Mouse (Mus musculus): ENCODE results near the gene Pld3.

Pld3 gene

DNA sequence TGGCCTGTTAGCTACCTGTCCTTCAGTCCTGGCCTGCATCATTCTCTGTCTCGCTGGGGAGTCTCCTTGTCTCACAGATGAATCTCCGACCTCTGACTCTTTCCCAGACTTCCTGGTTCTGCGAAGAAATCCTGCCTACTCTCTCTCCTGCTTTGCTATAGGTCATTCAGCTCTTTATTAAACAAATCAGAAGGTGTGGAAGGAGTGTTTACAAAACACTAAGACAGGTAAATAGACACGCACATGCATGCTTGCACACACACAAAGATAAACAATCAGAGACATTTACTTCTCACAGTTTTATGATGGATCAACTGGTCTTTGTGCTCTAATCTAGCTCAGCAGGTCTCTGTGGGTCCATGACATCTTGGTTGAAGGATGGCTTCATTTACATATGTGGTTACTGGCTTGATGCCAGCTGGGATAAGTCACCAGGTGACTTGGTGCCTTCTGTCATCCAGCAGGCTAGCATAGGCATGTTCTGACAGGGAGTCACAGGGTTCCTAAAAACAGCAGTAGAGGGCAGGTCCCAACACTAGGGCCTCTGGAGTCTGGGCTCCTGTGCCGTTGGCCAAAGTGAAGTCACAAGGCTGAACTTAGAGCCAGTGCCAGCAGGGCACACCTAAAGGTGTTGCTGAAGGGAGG, 16.7 kb upstream of the Pld3 start:
- DNase-seq (ENCODE audit: low read depth, low spot score) = peak; percentile 40

DNA sequence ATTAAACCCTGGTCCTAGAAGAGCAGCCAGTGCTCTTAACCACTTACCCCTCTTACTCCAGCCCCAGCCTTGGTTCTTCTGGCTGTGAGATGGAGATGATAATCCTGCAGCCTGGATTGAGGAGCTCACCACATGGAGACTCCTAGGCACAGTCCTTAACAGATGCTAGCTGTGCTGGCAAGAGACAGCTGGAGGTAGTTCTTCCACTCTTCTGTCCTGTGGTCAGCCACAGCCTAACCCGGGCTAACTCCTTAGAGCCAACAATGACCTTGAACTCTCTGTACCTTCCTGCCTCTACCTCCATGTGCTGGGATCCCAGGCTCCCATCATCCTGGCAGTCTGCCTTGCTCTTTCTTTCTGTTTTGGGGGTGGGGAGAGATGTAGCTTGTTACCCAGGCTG, 8.0 kb upstream of the Pld3 start:
- DNase-seq (ENCODE audit: low read depth, low spot score) = no peak

DNA sequence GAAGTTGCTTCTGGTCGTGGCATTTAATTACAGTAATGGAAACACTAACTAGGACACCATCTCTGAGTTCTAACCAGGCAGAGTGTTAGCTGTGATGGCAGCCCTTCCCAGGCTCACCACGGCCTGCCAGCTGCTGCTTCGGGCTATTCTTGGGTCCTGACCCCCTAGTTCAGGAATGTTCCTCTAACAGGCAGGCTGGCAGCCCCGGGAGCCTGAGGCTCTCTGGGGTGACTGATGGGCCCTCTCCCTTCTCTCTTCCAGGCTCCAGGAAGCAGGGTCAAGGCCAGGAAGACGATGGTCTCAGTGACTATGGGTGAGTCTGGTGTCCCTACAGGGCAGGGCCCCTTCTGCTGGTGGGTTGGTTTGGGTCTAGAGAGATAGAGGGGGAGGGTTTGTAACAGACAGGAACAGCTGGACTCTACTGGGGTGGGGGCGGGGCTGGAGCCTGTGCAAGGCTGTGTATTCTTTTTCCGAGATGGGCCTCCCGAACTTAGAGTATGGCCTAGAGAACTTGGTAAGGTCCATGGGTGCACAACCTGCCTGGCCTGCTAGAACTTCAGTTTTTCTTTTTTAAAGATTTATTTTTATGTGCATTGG, 7.4 kb upstream of the Pld3 start:
- DNase-seq (ENCODE audit: low read depth, low spot score) = no peak

DNA sequence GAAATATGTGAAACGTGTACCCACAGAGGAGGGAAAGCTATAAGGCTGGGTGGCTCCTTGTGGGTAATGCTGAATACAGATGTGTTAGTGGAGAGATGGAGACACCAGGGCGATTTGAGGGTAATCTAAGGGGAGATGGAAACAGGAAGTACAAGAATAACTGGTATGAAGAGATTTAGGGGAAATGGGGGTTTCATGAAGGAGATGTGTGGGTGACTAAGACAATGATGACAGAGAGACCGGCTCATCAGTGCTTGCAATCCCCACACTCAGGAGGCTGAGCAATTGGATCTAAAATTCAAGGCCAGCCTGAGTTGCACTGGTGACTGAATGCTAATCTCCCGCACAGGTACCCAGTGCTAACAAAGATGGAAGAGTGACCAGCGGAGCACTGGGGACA, 948 bp downstream of the Pld3 start:
- no peak for DNase-seq (ENCODE audit: low read depth, low spot score)

DNA sequence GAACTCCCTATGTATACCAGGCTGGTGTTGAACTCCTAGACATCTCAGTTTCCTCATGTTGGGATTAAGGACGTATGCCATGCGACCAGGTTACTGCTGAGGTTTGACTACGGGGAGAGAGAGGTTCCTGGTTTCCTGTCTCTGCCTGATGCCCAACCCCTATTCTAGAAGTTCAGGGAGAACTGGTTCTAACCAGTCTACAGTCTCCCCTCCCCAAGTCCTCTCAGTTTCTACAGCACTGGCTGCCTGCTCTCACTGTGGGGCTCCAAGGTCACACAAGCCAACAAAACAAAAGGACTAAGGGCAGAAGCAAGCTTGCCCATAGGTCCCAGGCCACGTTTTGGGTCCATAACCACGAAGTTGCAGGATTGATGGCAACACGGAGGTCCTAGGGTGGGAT, 3.4 kb downstream of the Pld3 start:
- no peak for DNase-seq (ENCODE audit: low read depth, low spot score)

DNA sequence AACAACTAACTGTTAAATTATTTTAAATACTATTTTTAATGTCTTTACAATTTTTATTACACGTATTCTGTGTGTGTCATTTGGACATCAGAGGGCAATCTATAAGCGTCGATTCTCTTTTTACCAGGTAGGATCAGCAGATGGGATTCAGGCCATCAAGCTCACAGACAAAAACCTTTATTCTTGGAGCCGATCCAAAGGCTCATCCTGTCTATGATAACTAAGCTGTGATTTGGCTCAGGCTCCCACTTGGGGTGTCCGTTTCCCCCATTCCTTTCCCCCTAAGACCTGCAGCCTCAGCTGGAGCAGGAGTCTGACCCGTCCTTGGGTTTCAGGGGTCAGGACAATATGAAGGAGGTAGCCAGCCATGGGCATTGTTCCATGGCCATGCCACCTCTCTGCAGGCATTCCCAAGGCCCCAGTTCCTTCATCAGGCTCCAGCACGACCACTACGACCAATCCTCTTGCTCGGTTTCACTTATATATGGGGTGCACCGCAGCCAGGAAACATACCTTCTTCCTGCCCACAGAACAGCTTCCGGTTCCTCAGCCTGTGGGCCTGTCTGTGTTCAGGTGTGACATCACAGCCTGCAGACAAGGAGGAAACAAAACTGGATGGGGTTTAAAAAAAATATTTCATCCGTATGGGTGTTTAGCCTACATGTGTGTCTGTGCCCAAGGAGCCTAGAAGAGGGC, 8.2 kb downstream of the Pld3 start:
- DNase-seq (ENCODE audit: low read depth, low spot score) = no peak

DNA sequence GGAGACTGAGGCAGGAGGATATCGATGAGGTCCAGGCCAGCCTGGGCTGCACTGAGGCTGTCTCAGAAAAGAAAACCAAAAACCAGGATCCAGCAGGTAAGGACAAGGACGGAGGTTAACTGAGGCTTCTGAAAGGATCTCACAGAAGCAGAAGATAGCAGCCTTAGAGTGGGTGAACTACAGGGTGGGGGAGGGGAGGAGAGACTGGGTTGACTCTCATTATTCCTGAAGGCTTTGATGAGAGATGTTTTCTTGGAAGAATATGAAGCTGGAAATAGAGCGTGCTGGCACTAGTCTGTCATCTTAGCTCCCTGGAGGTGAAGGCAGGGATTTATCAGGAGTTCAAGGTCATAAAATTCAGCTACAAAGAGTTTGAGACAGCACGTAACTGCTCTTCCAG, 9.2 kb downstream of the Pld3 start:
- DNase-seq (ENCODE audit: low read depth, low spot score) = peak; percentile 68

DNA sequence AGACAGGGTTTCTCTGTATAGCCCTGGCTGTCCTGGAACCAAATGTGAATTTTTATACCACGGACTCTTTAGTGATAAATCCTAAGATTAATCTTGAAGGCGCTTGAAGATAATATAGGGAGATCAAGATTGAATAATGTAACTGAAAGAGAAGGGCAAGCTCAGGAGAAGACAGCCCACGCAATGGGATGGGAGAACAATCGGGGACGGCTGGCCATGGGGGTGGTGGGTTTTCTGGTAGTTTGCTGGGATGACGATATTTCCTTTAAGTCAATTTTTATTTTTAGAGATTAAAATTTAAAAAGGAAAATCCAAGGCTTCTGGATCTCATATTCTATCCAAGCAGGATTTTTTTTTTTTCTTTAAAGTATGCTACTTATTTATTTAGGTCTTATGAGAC, 10.0 kb downstream of the Pld3 start:
- DNase-seq (ENCODE audit: low read depth, low spot score) = peak; percentile 59

DNA sequence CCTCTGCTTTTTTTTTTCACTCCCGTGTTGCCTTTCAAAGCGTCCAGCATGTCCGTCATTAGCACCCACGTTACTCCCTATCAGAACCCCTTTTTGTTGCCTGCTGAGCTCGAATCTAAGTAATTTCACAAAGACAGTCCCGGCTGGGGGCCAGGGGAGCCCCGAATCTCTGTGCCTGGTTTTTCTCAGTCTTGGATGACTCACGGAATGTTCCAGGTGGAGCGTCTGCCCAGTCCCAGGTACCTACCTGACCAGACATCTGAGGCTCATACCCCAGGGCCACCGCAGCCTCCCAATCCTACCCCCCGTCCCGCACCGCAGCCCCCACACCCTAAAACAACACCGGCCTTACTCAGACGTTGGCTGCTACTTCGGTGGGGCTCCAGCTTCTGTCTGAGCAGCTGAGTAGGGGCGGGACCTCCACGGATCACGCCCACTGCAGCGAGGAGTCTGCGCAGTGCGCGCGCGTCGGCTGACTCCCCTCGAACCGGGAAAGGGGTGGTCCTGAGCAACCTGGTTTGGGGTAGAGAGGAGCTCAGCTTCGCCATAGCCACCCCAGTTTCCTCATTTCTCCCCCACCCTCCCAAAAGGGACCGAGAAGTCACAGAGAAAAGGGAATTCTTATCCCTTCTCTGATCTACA, 10.5 kb downstream of the Pld3 start:
- DNase-seq (ENCODE audit: low read depth, low spot score) = peak; percentile 96

DNA sequence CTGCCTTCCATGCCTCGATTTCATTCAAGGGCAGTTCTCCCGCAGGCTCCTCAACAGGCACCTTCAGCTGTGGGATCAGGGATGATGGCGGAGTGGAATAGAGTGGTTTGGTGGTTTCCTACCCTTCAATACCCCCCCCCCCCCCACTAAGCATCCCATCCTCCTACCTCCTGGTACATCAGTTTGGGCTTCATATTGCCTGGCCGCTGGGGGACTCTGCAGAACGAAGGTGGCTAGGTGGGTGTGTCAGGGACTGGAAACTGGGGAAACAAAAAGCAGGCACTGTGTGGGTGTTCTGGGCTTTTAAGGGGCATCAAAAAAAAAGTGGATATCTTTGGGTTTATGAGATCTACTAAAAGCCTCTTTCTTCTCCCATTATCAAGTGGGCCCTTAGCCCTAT, 11.1 kb downstream of the Pld3 start:
- peak; percentile 52 for DNase-seq (ENCODE audit: low read depth, low spot score)

DNA sequence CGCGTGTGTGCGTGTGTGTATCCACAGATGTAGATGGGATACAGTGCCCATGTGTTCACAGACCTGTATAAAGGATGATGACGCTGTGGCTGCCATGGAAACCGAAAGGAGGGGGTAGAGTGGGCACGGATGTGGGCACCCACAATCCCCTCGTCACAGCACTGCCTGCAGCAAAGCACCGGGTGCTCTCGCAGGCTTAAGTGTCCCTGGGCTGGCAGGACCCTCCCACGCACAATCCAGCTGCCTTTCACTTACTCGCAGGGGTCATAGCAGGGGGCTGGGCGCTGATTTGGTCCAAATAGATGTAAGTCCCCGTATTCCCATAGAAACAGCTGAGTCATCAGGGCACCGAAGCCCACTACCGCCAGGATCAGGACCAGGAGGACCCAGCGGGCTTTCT, 11.6 kb downstream of the Pld3 start:
- peak; percentile 94 for DNase-seq (ENCODE audit: low read depth, low spot score)

DNA sequence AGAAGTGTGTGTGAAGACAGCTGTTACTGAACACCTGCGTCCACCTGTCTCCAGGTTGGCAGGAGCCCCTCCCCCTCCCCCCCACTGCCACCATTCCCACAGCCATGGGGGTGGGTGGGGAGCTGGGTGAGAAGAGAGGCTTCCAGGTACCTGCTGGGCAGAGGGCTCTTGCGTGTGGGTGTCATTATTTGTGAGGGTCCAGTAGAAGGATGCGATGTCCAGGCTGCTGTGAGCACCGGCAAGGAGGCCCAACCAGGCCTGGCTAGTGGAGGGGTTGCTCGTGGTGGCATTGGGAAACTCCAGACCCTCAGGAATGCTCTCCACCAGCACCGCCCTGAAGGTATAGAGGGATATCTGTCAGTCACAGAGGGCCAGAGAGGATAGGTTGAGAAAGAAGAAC, 12.1 kb downstream of the Pld3 start:
- no peak for DNase-seq (ENCODE audit: low read depth, low spot score)

DNA sequence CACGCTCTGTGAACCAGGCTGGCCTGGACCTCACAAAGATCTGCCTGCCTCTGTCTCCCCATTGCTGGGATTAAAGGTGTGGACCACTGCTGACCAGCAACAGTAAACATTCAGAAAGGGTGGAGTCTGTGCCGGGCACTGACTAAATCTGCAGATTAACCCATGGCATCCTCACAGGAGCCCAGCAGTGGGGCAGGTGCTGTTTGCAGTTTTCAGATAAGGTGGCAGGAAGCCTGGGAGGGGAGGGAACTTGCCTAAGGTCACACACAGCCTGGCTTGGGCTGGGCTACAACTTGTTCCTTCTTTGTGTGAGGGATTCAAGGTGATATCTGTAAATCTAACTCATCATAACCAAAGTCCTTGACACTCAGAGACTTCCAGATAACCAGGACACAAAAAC, 12.5 kb downstream of the Pld3 start:
- no peak for DNase-seq (ENCODE audit: low read depth, low spot score)

DNA sequence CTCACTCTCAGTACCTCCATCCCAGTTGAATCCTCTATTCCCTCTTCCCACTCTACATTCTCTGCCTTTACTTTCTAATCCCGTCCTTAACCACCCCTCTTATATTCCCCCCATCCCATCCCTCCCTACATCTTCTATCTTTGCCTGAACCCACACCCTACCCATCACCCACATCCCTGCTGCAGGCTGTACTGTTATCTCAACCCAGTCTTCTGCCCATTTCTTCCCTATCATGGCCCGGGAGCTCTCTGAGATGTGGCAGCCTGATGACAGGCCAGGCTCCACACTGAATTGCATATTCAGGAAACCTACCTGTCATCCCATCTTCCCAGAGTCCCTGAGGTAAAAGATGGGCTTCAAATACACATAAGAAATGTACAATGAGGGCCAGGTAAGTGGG, 14.2 kb downstream of the Pld3 start:
- no peak for DNase-seq (ENCODE audit: low read depth, low spot score)

DNA sequence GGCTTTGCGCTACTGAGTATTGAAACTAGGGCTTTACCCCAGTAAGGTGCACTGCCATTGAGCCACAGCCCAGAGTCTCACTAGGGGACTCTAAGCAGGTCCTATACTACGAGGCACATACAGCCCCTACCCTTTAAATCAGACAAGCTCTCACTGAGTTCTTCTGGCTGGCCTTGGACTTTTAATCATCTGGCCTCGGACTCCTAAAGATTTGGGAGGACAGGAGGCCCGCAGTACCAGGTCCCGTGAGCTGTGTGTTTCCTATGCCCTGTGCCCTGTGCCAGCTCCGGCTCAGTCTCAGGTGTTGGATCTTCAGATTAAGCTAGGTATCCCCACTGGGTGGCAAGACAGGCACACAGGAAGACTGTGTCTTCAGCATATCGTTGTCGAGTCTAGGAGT, 15.0 kb downstream of the Pld3 start:
- no peak for DNase-seq (ENCODE audit: low read depth, low spot score)

DNA sequence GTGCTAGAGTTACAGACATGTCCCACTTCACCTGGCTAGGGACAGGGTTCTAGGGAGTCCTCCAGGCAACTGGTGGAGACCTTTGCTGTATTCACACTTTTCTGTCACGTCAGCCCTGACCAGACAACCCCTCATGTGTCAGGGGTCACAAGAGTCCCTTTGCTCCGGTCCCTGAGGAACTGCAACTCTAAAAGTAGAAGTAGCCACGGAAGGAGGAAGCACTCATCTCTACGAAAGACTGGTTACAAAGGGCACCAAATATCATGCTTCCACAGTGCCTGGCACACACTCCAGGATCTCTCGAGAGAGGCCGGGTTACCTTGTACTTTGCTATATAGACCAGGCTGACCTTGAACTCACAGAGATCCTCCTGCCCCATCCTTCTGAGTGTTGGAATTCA, 16.4 kb downstream of the Pld3 start:
- DNase-seq (ENCODE audit: low read depth, low spot score) = no peak

DNA sequence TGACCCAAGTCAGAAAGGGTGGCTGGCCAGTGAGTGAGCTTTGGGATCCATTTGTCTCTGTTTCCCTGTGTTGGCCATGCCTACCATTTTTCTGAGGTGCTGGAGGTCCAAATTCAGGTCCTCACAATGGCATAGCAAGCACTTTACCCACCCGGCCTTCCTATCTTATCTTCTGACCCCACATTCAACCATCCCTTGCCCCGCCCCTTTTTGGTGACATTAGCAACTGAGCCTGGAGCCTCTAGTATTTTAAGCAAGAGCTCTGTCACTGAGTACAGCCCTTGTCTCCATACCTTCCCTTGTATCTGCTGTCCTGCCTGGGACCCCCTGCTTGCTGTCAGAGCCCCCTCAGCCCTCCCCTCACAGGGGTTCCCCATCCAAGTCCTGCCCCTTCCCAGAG, 17.6 kb downstream of the Pld3 start:
- DNase-seq (ENCODE audit: low read depth, low spot score) = no peak

DNA sequence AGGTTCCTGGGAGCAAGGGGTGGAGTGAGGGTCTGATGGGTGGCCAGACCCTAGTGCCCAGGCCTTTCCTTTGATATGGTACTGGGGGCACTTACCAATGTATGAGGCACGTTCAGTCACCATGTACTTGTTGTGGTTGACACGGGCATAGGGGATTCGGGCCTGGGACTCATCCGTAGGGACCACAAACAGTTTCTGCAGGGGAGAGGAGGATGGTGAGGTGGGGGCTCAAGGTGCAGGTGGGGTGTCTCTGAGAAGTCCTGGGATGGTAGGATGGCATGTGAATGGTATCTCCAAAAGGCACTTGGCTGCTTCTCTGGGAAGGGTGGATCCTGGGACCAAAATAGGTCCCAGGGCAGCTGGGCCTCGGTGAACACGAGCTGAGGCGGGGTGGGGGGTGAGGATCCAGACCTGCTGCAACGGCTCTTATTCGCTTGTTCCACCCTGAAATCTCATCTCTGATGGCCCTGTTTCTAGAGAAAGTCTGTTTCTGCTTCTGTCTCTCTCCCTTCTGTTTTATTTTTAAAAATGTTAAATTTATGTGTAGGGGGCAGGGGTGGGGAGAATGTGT, 20.5 kb downstream of the Pld3 start:
- DNase-seq (ENCODE audit: low read depth, low spot score) = no peak

DNA sequence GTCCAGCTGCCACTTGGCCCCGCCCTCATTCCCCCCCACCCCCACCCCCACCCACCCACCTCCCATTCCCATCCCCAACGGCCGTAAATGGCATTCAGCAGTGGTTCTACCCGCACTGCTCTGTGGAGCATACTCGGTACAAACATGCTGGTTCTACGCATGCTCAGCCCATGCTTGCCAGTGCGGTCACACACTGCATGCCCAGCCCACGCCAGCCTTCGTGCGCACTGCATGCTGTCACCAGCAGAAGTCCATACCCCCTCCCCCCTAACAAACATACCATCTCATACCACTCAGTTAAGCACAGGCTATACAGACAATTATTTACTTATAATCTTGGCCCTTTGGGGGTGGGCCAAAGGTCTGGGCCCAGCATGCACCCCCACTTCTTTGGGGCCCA, 21.3 kb downstream of the Pld3 start:
- peak; percentile 71 for DNase-seq (ENCODE audit: low read depth, low spot score)

DNA sequence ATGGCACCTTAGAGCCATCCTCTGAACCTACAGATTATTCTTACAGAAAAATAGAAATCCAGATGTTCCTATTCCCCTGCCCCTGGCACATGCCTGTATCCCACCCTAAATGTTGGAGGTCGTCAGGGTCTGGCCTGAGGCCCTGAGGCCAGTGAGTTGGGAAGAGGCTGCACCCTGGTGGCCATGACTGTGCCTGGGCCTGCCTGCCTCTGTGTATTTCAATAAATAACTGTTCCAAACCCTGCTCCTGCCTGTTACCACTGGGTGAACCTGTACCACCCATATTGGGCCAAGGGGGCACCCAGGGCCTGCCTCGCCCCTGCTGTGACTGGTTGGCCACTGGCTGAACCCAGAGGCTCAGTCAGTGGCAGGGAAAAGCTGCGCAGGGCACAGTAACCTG, 22.1 kb downstream of the Pld3 start:
- no peak for DNase-seq (ENCODE audit: low read depth, low spot score)

DNA sequence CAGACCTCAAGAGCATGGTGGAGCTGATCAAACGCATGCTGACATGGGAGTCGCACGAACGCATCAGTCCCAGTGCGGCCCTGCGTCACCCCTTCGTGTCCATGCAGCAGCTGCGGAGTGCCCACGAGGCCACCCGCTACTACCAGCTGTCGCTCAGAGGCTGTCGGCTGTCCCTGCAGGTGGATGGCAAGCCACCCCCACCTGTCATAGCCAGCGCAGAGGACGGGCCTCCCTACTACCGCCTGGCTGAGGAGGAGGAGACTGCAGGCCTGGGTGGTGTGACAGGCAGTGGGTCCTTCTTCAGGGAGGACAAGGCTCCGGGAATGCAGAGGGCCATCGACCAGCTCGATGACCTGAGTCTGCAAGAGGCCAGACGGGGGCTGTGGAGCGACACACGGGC, 23.9 kb downstream of the Pld3 start:
- DNase-seq (ENCODE audit: low read depth, low spot score) = peak; percentile 46

DNA sequence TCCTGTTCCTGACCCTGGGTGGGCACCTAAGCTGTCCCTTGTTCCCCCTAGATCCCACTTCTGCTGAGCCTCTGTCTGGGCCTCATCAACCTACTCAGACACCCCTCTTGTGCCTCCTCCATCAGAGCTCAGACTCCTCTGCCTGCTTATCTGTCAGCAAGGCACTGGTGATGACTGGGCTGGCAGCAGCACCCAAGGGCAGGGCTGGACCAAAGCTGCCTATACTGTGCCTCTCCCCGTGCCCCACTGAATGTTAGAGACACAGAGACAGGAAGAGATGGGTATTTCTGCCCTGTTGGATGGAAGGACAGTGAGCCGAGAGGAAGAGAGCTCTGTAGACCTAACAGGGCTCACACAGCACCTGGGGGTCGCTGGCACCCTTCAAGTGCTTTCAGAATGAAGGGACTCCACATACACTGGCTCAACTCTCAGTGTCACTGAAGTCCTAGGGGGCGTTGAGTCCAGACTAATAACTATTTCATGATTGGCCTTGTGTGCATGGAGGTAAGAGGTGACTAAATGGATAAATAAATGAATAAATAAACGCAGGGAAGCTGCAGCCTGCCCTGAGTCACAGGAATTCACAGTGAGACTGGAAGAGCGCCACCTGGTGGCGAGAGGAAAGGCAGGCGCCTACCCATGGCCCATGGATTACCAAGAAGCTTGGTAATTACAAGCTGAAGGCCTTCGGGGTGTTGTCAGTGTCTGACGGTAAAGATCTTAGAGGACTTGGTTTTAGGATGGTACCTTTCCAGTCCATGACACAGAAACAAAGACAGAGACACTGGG, 26.8 kb downstream of the Pld3 start:
- peak; percentile 92 for DNase-seq (ENCODE audit: low read depth, low spot score)
